Mouse (Mus musculus): ENCODE measurements at regions not wholly inside any gene's neighbourhood (a gene's known extent, or its start where the extent isn't known, plus 50 kb on each side); places are given as distances from the start of the nearest gene placed in this dataset.

- in situ Hi-C loops (cut with MboI; ENCODE audit: unreplicated experiment in 2 of 2): no loop called here
Observed at GRCm38 (mm10) chr3:137728689-137729088, 57.4 kb downstream of the Gm21962 start.

DNA sequence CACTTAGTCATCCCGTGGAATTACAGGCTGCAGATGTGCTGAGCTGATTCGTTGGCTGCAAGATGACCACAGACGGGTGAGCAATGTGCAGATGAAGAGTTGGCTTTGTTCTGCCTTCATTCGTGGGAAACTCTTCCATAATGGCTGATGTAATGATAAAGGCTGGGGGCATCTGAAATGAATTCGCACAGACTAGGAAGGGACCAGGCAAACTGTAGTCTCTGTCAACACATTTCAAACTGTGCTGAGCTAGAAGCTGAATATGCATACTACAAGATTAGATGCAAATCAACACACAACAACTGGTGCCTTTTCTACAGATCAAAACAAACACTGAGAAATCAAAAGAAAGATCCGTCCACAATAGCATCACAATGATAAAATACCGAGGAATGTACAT lies 58.1 kb downstream of the Gm21962 start:
- in situ Hi-C loops (cut with MboI; ENCODE audit: unreplicated experiment in 2 of 2): no loop called here

DNA sequence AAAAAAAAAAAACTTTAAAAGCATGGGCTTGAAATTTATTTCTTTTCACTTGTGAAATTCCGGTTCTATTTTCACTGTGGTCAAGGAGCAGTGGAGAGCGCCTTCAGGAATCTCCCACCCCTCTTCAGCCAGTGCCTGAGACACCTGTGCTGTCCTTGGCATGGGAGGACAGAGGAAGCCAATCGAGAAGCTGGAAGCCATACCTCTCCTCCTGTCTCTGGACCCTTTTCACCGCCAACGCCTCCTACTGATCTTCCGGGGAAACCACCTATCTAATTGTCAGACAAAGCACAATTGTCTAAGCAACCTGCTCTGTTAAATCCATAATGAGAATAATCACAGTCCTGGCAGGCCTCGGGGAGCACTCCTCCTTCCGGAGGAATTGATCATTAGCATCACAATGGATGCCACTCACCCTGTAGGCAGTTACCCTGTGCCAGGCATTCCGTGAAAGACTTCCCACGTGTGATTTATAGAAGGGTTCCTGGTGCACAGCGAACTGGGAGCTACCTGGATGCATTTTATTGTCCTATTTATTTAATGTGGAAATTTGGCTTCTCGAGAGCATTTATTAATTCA lies 66.0 kb downstream of the Gm21962 start:
- in situ Hi-C loops (cut with MboI; ENCODE audit: unreplicated experiment in 2 of 2): no loop called here

GRCm38 (mm10) chr3:137741528-137741927 lies 70.2 kb downstream of the Gm21962 start:
- in situ Hi-C loops (cut with MboI; ENCODE audit: unreplicated experiment in 2 of 2): no loop called here

DNA sequence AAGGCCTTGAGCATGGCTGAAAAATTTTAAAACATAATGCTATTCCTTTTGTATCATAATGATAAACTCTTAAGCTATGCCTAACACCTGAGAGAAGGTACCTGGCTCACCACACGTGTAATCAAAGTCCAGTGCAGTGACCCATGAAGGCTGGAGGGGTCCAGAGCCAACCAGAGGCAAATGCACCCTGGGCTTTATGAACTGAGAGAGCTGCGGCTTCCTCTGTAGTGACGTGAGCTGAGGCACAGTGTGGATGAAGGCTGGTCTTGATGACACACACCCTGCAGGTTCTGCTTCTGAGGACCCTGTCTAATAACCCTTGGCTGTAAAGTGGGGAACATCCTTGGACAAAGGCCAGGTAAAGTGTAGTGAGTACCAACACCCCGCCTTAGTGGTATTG lies 70.8 kb downstream of the Gm21962 start:
- in situ Hi-C loops (cut with MboI; ENCODE audit: unreplicated experiment in 2 of 2): no loop called here

DNA sequence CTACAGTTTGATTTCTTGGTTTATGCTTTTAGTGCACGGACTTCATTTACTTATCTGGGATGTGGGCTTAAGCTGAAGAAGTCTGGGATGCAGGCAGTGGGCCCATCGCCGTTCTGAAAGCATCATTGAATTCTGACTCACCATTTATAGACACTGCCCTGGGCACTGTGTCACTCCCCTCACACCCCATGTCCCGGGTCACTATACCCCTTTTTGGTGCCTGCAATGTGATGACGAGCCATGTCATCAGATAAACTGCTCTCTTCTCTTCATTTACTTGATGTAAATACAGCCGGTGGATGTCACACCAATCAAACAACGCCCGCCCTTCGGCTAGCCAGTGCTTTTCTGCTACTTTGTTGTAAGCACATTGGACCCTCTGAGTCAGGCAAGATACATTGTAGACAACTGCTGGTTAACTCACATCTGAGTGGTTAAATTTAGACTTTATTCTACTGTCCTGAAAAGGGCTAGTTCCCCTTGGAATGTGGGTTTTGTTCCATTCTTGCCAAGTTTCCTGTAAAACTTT lies 80.5 kb downstream of the Gm21962 start:
- in situ Hi-C loops (cut with MboI; ENCODE audit: unreplicated experiment in 2 of 2): loop anchor here in 1 of 2 experiments (5.0 to 25.0 kb wide), 2 partner anchors 1564 to 1869 kb away; no protein-coding TSS in a partner anchor

GRCm38 (mm10) chr3:137752447-137753256 lies 81.3 kb downstream of the Gm21962 start:
- in situ Hi-C loops (cut with MboI; ENCODE audit: unreplicated experiment in 2 of 2): loop anchor here in 1 of 2 experiments (5.0 to 25.0 kb wide), 2 partner anchors 1565 to 1870 kb away; no protein-coding TSS in a partner anchor

DNA sequence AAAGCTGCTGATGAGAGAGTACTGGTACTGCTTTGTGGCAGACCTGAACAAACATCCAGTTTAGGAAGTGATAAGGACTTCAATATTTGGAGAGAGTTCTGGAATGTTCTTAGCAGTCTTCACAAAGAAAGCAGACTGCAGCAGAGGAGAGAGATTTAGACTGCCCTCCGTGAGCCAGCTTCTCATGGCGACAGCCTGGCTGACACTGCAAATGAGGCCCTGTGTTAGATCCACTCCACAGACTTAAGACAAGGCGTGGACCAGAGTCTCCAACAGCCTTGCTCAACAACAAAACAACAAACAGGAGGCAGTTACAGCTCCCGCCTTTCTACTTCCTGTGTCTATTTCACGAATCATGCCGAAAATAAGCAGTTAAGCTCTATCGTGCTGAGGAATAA lies 81.9 kb downstream of the Gm21962 start:
- in situ Hi-C loops (cut with MboI; ENCODE audit: unreplicated experiment in 2 of 2): loop anchor here in 1 of 2 experiments (5.0 to 25.0 kb wide), 2 partner anchors 1566 to 1871 kb away; no protein-coding TSS in a partner anchor

DNA sequence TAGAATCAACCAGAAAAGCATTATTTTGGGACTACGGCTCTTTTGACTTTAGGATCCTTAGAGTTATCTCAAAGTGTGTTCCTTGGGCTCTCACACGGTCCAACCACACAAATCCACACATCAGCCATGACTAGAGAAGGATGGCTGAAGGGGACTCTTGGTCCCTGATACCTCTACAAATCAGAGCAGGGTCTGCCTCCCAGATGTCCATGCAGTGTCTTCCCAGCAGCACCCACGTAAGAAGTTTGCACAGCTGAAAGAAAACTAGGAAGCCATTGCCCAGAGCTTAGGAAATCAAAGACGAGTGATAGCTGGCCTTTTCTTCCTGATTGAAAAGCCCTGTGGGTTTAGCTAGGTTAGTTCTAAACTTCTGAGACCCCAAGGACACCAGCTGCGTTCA lies 84.1 kb downstream of the Gm21962 start:
- in situ Hi-C loops (cut with MboI; ENCODE audit: unreplicated experiment in 2 of 2): loop anchor here (5.0 to 25.0 kb wide), 2 partner anchors 1568 to 1863 kb away; no protein-coding TSS in a partner anchor

DNA sequence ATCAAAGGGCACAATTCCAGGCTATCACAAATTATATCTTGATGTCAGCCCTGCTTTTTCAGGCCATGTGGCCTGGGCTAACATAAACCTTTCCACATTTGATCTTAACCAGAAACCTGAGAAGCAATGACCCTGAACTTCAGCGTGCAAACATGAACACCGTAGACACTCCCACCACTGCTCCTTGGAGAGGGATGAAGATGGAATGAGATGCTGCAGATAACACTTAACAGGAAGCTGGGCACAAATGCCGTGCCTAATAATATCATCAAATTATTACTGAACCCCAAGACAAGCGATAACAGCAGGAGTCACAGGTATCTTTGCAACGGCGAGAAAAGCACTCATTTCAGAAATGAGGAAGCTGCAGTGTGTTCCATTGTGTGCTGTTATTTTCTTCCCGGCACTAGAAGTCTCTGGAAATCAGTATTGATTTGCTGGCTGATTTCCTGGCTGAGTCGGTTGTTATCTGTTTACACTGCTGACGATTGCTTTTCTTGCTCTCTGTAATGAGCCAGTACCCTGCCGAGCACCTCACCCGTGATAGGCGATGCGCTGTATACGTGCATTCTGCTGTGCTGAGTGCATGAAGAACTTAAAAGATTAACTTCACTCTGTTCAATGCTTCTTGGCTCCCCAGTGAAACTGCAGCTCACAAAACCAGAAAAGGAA lies 91.0 kb downstream of the Gm21962 start:
- in situ Hi-C loops (cut with MboI; ENCODE audit: unreplicated experiment in 2 of 2): loop anchor here in 1 of 2 experiments (25.0 kb wide), 1 partner anchor 1575 kb away; no protein-coding TSS in a partner anchor

- in situ Hi-C loops (cut with MboI; ENCODE audit: unreplicated experiment in 2 of 2): loop anchor here in 1 of 2 experiments (25.0 kb wide), 1 partner anchor 1576 kb away; no protein-coding TSS in a partner anchor
Observed at GRCm38 (mm10) chr3:137763406-137763805, 92.1 kb downstream of the Gm21962 start.

GRCm38 (mm10) chr3:137768627-137769026 lies 95.7 kb upstream of the H2afz start:
- in situ Hi-C loops (cut with MboI; ENCODE audit: unreplicated experiment in 2 of 2): loop anchor here in 1 of 2 experiments (25.0 kb wide), 1 partner anchor 1581 kb away; no protein-coding TSS in a partner anchor

DNA sequence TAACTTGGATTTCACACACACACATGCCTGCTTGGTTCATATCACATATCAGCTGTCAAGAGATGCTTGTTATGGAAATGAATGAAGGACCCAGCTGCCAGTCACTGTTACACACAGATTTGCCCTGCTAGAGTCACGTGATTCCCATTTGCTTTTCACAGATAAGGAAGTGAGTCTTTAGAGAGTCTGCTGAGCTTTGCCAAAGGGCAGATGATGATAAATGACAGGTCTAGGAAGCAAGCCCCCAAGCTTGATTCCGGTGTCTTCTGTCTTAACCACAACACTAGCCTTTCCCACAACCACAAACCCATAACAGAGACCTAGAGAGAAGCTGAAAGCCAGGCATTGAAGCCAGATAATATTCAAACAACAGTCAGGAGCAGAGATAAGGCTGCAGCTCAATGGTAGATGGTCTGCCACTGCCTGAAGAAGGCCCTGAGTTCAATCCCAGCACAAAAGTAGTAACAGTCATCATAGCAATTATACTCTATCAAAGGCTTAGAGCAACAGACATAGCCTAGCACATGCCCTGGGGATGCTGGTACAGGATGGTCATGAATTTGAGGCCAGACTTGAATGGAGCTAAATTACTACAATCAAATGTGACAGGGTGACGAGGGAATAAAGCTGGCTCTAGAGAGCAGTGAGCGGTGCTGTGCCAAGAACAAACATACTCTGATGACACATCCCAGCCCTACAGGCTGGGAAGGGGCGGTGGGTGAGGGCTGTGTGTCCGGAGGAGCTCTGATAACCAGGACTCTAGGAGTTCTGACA lies 89.0 kb upstream of the H2afz start:
- in situ Hi-C loops (cut with MboI; ENCODE audit: unreplicated experiment in 2 of 2): loop anchor here in 1 of 2 experiments (5.0 to 25.0 kb wide), 3 partner anchors 217 to 637 kb away; partner anchors contain the start of gene Adh4

- in situ Hi-C loops (cut with MboI; ENCODE audit: unreplicated experiment in 2 of 2): loop anchor here in 1 of 2 experiments (5.0 to 25.0 kb wide), 3 partner anchors 214 to 634 kb away; partner anchors contain the start of gene Adh4
Observed at GRCm38 (mm10) chr3:137778113-137778512, 86.2 kb upstream of the H2afz start.

DNA sequence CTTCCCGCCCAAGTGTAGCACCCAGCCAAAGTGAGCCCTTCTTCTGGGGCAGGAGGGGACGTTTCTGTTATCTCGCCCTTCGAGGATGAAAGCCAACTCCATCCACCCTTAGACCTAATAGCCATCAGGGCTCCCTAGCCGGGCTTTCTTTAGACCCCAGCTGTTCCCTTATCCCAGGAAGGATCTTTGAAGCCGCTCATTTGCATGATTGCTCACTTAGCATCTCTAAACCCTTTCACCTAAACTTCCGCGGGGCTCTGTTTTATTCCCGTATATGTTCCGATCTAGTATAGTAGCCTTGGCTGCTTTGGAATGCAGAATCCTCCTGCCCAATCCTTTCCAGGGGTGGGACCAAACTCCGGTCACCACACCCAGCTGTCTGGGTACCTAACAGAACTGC lies 84.3 kb upstream of the H2afz start:
- in situ Hi-C loops (cut with MboI; ENCODE audit: unreplicated experiment in 2 of 2): loop anchor here (5.0 to 25.0 kb wide), 4 partner anchors 212 to 657 kb away; partner anchors contain the start of gene Adh4 (in 1 of the 2)

DNA sequence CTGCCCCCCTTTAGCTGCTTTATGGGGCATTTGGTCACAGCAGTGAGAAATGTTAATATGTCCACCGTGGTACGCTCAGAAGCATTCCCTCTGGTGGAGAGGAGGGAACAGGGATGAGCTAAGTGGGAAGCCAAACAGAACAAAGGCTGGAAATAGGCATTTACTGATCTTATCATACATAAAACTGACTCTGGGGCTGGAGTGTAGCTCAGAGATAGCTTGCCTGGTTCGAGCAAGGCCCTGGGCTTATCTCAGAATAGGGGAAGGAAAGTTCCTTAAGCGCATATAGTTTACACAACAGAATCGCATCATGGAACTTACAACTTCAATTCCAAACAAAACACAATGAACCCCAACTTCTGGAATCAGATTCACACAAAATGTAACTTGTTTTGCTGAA lies 81.5 kb upstream of the H2afz start:
- in situ Hi-C loops (cut with MboI; ENCODE audit: unreplicated experiment in 2 of 2): loop anchor here (5.0 to 25.0 kb wide), 4 partner anchors 209 to 654 kb away; partner anchors contain the start of gene Adh4 (in 1 of the 2)

DNA sequence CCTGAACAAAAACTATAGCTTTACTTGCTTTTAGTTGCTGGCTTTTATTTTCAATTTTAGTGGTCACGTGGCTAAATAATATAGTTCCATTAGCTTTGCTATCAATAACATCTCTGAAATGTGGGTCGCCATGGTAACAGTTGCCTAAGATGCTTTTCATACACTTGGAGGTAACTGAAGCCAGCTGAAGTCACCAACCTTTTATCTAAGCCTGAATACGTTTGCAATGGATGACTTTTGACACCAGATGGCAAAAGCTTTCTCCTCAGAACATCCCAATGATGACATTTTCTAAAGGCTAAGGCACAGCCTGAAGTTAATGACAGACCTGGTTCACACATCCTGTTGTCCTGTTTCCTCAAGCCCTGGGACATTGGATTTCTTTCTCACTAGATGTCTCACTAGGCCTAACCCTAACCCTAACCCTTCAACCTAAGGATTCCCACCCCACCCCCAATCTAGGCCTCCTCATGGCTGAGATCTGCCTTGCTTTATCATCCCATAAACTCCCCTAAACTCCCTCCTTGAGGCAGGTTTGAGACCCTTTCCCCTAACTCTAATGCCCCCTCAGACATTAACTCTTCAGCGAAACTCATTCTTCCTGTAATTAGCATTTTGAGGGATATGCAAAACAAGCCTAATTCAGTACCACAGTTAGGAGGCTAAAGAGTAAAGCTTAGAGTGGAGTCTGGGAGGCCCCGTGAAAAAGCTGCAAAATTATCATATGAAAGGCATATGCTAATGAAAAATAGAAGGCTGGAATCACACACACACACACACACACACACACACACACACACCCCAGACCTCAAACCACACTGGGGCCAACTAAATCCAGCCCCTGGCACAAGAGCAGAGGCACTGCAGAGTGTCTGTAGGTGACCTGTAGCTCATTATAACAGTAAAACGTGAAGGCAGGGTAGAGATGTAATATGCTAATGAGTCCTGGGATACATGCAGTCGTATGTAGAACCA lies 80.1 kb upstream of the H2afz start:
- in situ Hi-C loops (cut with MboI; ENCODE audit: unreplicated experiment in 2 of 2): loop anchor here (5.0 to 25.0 kb wide), 4 partner anchors 208 to 653 kb away; partner anchors contain the start of gene Adh4 (in 1 of the 2)

GRCm38 (mm10) chr3:137785224-137785623 lies 79.1 kb upstream of the H2afz start:
- in situ Hi-C loops (cut with MboI; ENCODE audit: unreplicated experiment in 2 of 2): loop anchor here in 1 of 2 experiments (25.0 kb wide), 1 partner anchor 627 kb away; the partner anchor contains the start of gene Adh4

Measured in v-Abl transformed pro-B cells (cell line).